8 mouse cellular contexts compared by ENCODE assay signal in the genomic region with DNA sequence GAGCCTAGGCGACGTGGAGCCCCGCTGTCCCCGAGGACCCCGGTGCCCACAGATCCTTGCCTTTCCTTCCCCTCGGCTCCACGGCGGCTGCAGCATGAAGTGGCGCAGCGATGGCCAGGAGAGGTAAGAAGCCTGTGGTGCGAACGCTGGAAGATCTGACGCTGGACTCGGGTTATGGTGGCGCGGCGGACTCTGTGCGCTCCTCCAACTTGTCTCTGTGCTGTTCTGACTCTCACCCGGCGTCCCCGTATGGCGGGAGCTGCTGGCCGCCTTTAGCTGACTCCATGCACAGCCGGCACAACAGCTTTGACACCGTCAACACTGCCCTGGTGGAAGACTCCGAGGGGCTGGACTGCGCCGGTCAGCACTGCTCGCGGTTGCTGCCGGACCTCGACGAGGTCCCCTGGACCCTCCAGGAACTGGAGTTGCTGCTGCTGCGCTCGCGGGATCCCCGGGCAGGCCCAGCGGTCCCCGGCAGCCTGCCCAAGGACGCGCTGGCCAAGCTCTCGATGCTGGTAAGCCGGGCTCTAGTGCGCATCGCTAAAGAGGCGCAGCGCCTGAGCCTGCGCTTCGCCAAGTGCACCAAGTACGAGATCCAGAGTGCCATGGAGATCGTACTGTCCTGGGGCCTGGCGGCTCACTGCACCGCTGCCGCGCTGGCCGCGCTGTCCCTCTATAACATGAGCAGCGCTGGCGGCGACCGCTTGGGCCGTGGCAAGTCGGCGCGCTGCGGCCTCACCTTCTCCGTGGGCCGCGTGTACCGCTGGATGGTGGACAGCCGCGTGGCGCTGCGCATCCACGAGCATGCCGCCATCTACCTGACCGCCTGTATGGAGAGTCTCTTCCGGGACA. TPM values are rescaled to one million over a fixed set of nuclear protein-coding genes. Genes with fewer than 3 reads are reported as not detected.
A peak's percentile ranks its signal among the peaks of the same experiment; 100 is the strongest.
DNase-seq lines count a peak whose midpoint lies in the region; ATAC-seq and TF ChIP-seq lines count a peak whose summit lies in the region.

No protein-coding gene starts in this region.

- H3K4me2 ChIP-seq in hindbrain, embryonic 13.5 days: peak overlapping the region; percentile 98

- peak overlapping the region; percentile 85 for H3K9ac ChIP-seq in hindbrain, embryonic 13.5 days

- peak overlapping the region; percentile 81 for H3K27ac ChIP-seq in hindbrain, embryonic 13.5 days
- no peak overlapping the region for H3K27ac ChIP-seq in left cerebral cortex, adult 2 months

- peaks cover 8% of the 10 kb centered on the region for H3K9me3 ChIP-seq in erythroblast, embryonic 14.5 days (ENCODE audit: control insufficient read depth, low read length)
- H3K9me3 ChIP-seq in hindbrain, embryonic 13.5 days: no peaks in the 10 kb centered on the region

- WGBS in hindbrain, embryonic 13.5 days: under 1% methylated on average over 78 of the region's 78 CpGs

- no peaks in the 10 kb centered on the region for H3K36me3 ChIP-seq in erythroblast, embryonic 14.5 days (ENCODE audit: control insufficient read depth)
- H3K36me3 ChIP-seq in hindbrain, embryonic 13.5 days: no peaks in the 10 kb centered on the region

- no peaks in the 10 kb centered on the region for H3K4me1 ChIP-seq in erythroblast, embryonic 14.5 days (ENCODE audit: control insufficient read depth)
- H3K4me1 ChIP-seq in hindbrain, embryonic 13.5 days (replicated peaks): peaks cover 48% of the 10 kb centered on the region

- peaks cover 37% of the 10 kb centered on the region for H3K27me3 ChIP-seq in erythroblast, embryonic 14.5 days (ENCODE audit: control insufficient read depth)
- 0 out of 2 replicates have a peak, but pooled peaks cover 3% of the 10 kb centered on the region for H3K27me3 ChIP-seq in hindbrain, embryonic 13.5 days

- peak; percentile 56 to 65 for DNase-seq in cerebellum, postnatal 10 days
- DNase-seq in frontal cortex, postnatal 36 days (ENCODE audit: low spot score in 2 of 2): peak; percentile 30 to 50
- DNase-seq in left cerebral cortex, adult 2 months (ENCODE audit: extremely low spot score in 1 of 2, low spot score in 2 of 2): peak; percentile 36 to 37
- peak; percentile 42 to 46 for DNase-seq in right cerebral cortex, postnatal 10 days (ENCODE audit: low spot score in 2 of 2)

- peak overlapping the region; percentile 38 for H3K4me3 ChIP-seq in erythroblast, embryonic 14.5 days (replicated peaks)
- peak overlapping the region; percentile 73 for H3K4me3 ChIP-seq in hindbrain, embryonic 13.5 days
- H3K4me3 ChIP-seq in left cerebral cortex, adult 2 months: peak overlapping the region; percentile 61

- no peak for ATAC-seq in erythroblast, adult 5-6 weeks (replicated peaks; ENCODE audit: low FRiP score, poor library complexity, severe bottlenecking)
- ATAC-seq in hindbrain, embryonic 13.5 days (ENCODE audit: low FRiP score): peak; percentile 40
- ATAC-seq in megakaryocyte progenitor cell, adult 5-6 weeks (replicated peaks; ENCODE audit: poor library complexity): peak; percentile 1; the same call in 1 of the 2 replicates

- TF ChIP-seq CTCF in left cerebral cortex, adult 2 months (IDR thresholded peaks at IDR 0.05): no peak

- intact Hi-C loops in left cerebral cortex, adult 2 months (cut with DNase I): loop anchor here (2.0 to 5.0 kb wide), 3 partner anchors 167 to 240 kb away; no protein-coding TSS in a partner anchor

RNA-seq across cellular contexts. Expression of a gene that starts 0.8 kb away (rescaled TPM):
- polyA plus RNA-seq in erythroblast, embryonic 14.5 days (2012): not detected in 2 replicates
- 0.38 TPM in 1 of 2 replicates, not detected in the other for total RNA-seq in erythroblast, adult 5-6 weeks (2015; ENCODE audit: low replicate concordance)
- 0.14 and 0.85 TPM in 2 replicates for total RNA-seq in erythroblast, adult 5-6 weeks (2017; ENCODE audit: low replicate concordance)
- polyA plus RNA-seq in hindbrain, embryonic 13.5 days (2015; fragmentation: Nextera tagmentation; extraction: Ambion mirVana): 14.5 and 15.7 TPM in 2 replicates
- total RNA-seq in left cerebral cortex, adult 2 months (2021): 10 to 100 TPM; 26.9 to 33.7 TPM
- 2.7 and 2.8 TPM in 2 replicates for total RNA-seq in megakaryocyte progenitor cell, adult 5-6 weeks (2015)
- total RNA-seq in megakaryocyte progenitor cell, adult 5-6 weeks (2017): 1.6 and 2.2 TPM in 2 replicates

Comparison
In these comparisons a context has a peak if more than half of its experiments do, and no peak if none do; other contexts are left out.
1. RNA of a gene that starts 0.8 kb away (total RNA-seq): 26.9 to 33.7 TPM in left cerebral cortex, adult 2 months; 1.6 to 2.8 TPM in megakaryocyte progenitor cell, adult 5-6 weeks and 0.14 to 0.85 TPM in erythroblast, adult 5-6 weeks; every median in the first group is over 4 times any median in the second.
2. Peak in every context shown above with its lines, with median percentiles within 50 percentile points of each other: H3K4me3 ChIP-seq and DNase-seq.